In genomic region chr13:46928404-46928803, GRCm38 (mm10) we compare ENCODE assay signal across 8 mouse cellular contexts. TPM values are rescaled to one million over a fixed set of nuclear protein-coding genes. Genes with fewer than 3 reads are reported as not detected.
DNase-seq lines count a peak whose midpoint lies in the region; ATAC-seq and TF ChIP-seq lines count a peak whose summit lies in the region.

No protein-coding gene starts in this region.

- TF ChIP-seq CTCF in gastrocnemius, adult 2 months (IDR thresholded peaks at IDR 0.05): no peak
- no peak for TF ChIP-seq CTCF in stomach, postnatal 0 days (IDR thresholded peaks at IDR 0.05; ENCODE audit: low read depth)

- TF ChIP-seq EP300 in stomach, postnatal 0 days (optimal IDR thresholded peaks at IDR 0.05): no peak

- peak overlapping the region; percentile 88 for H3K4me2 ChIP-seq in neural tube, embryonic 11.5 days (ENCODE audit: low read depth)
- H3K4me2 ChIP-seq in liver, embryonic 13.5 days: peak overlapping the region; percentile 79
- peak overlapping the region; percentile 90 for H3K4me2 ChIP-seq in stomach, postnatal 0 days (replicated peaks; ENCODE audit: low read depth)

- WGBS in neural tube, embryonic 11.5 days: 24% methylated on average over 5 of the region's 5 CpGs
- WGBS in liver, embryonic 13.5 days (ENCODE audit: insufficient replicate concordance): 51% methylated on average over 5 of the region's 5 CpGs
- 54% methylated on average over 5 of the region's 5 CpGs for WGBS in stomach, postnatal 0 days

- H3K4me1 ChIP-seq in neural tube, embryonic 11.5 days (ENCODE audit: control insufficient read depth, insufficient read depth, low read length): peaks cover 6% of the 10 kb centered on the region
- peaks cover 26% of the 10 kb centered on the region for H3K4me1 ChIP-seq in liver, embryonic 13.5 days (replicated peaks)
- H3K4me1 ChIP-seq in stomach, postnatal 0 days (replicated peaks; ENCODE audit: control insufficient read depth, insufficient read depth): no peaks in the 10 kb centered on the region

- intact Hi-C loops in gastrocnemius, adult 2 months (cut with DNase I): loop anchor here (2.0 to 5.0 kb wide), 2 partner anchors 41 to 86 kb away; no protein-coding TSS in a partner anchor
- intact Hi-C loops in gastrocnemius, postnatal 14 days (cut with DNase I; ENCODE audit: low total_unique reads): no loop called here

- H3K4me3 ChIP-seq in gastrocnemius, adult 2 months: peak overlapping the region; percentile 98
- H3K4me3 ChIP-seq in neural tube, embryonic 11.5 days (ENCODE audit: low read depth, low read length): peak overlapping the region; percentile 84
- peak overlapping the region; percentile 63 for H3K4me3 ChIP-seq in liver, embryonic 13.5 days (replicated peaks)
- H3K4me3 ChIP-seq in stomach, postnatal 0 days (ENCODE audit: low read depth, low read length): peak overlapping the region; percentile 74

- H3K36me3 ChIP-seq in neural tube, embryonic 11.5 days (ENCODE audit: control insufficient read depth, insufficient read depth, low read length): no peaks in the 10 kb centered on the region; the same call in 1 of the 2 replicates
- no peaks in the 10 kb centered on the region for H3K36me3 ChIP-seq in liver, embryonic 13.5 days
- no peaks in the 10 kb centered on the region for H3K36me3 ChIP-seq in stomach, postnatal 0 days (ENCODE audit: control insufficient read depth, insufficient read depth, low read length)

- no peaks in the 10 kb centered on the region for H3K27me3 ChIP-seq in neural tube, embryonic 11.5 days (ENCODE audit: control insufficient read depth, insufficient read depth, low read length)
- peaks cover 20% of the 10 kb centered on the region for H3K27me3 ChIP-seq in liver, embryonic 13.5 days
- H3K27me3 ChIP-seq in stomach, postnatal 0 days (ENCODE audit: control insufficient read depth, insufficient read depth, low read length): no peaks in the 10 kb centered on the region

- peak overlapping the region; percentile 95; the same call in 1 of the 2 replicates for H3K9ac ChIP-seq in neural tube, embryonic 11.5 days (ENCODE audit: low read length)
- no peak overlapping the region for H3K9ac ChIP-seq in liver, embryonic 13.5 days
- H3K9ac ChIP-seq in stomach, postnatal 0 days (ENCODE audit: low read length): peak overlapping the region; percentile 95

- no peak for DNase-seq in gastrocnemius, adult 2 months
- no peak for DNase-seq in gastrocnemius, postnatal 4 days (ENCODE audit: low spot score in 2 of 2)
- DNase-seq in neural tube, embryonic 11.5 days (ENCODE audit: low spot score): no peak
- DNase-seq in neural tube, embryonic 10.5 days (ENCODE audit: extremely low spot score, low spot score): no peak
- DNase-seq in liver, embryonic 13.5 days: no peak
- DNase-seq in stomach, postnatal 0 days (ENCODE audit: low spot score): no peak
- DNase-seq in gastrocnemius, postnatal 14 days: no peak
- DNase-seq in frontal cortex, postnatal 25 days (ENCODE audit: low spot score in 2 of 2): no peak

- peak overlapping the region; percentile 98 for H3K27ac ChIP-seq in gastrocnemius, adult 2 months
- H3K27ac ChIP-seq in neural tube, embryonic 11.5 days (ENCODE audit: low read depth, low read length): no peak overlapping the region
- H3K27ac ChIP-seq in liver, embryonic 13.5 days: no peak overlapping the region
- no peak overlapping the region for H3K27ac ChIP-seq in stomach, postnatal 0 days (replicated peaks)

- no peak for ATAC-seq in neural tube, embryonic 11.5 days (ENCODE audit: insufficient read depth, low FRiP score, low TSS enrichment)
- ATAC-seq in liver, embryonic 13.5 days (ENCODE audit: low read depth): no peak
- no peak for ATAC-seq in stomach, postnatal 0 days (ENCODE audit: low FRiP score, low TSS enrichment)

- H3K9me3 ChIP-seq in neural tube, embryonic 11.5 days (ENCODE audit: control insufficient read depth, low read length): no peaks in the 10 kb centered on the region
- no peaks in the 10 kb centered on the region for H3K9me3 ChIP-seq in liver, embryonic 13.5 days (replicated peaks)
- H3K9me3 ChIP-seq in stomach, postnatal 0 days (ENCODE audit: control insufficient read depth, low read length): no peaks in the 10 kb centered on the region

RNA-seq across cellular contexts. Expression of gene Kif13a, which starts 1.3 kb away (rescaled TPM):
- 10 to 100 TPM; 90.6 to 92.3 TPM for total RNA-seq in gastrocnemius, adult 2 months (2021)
- total RNA-seq in gastrocnemius, postnatal 4 days (2021): 10 to 100 TPM; 61.0 to 67.1 TPM
- polyA plus RNA-seq in neural tube, embryonic 11.5 days (2014; fragmentation: Nextera tagmentation; extraction: Ambion mirVana): 20.6 and 23.0 TPM in 2 replicates
- polyA plus RNA-seq in liver, embryonic 13.5 days (2015; fragmentation: Nextera tagmentation; extraction: Ambion mirVana): 2.3 and 2.5 TPM in 2 replicates
- 12.8 and 13.5 TPM in 2 replicates for polyA plus RNA-seq in stomach, postnatal 0 days (2015; fragmentation: Nextera tagmentation; extraction: Ambion mirVana)
- total RNA-seq in gastrocnemius, postnatal 14 days (2021): 10 to 100 TPM; 56.0 to 56.5 TPM
